Mouse (Mus musculus): ENCODE measurements around the gene Slc25a33. TPM values are rescaled to one million over a fixed set of nuclear protein-coding genes. Genes with fewer than 3 reads are reported as not detected.

The Slc25a33 gene
- polyA plus RNA-seq, 1 experiment: 77.0 TPM

- H3K4me3 ChIP-seq (replicated peaks; ENCODE audit: insufficient read depth, low read depth, low read length): peak overlapping the region; percentile 54
- peak; percentile 44 to 57 for DNase-seq
- 16% methylated on average over 5 of the region's 5 CpGs for WGBS
- H3K4me1 ChIP-seq (ENCODE audit: control insufficient read depth, insufficient read depth, low read length): peaks cover 49% of the 10 kb centered on the region
- no peaks in the 10 kb centered on the region for H3K27me3 ChIP-seq (ENCODE audit: control insufficient read depth, insufficient read depth, low read length)
- TF ChIP-seq POLR2A (IDR thresholded peaks at IDR 0.05; ENCODE audit: borderline replicate concordance, insufficient read depth, low read length) (no peak), CTCF (IDR thresholded peaks at IDR 0.05; ENCODE audit: borderline replicate concordance, insufficient read depth, low read depth, low read length) (no peak)
- peak overlapping the region; percentile 99 for H3K27ac ChIP-seq (ENCODE audit: insufficient read depth, low read length)
Observed at GRCm38 (mm10) chr4:149735624-149736250, 38.3 kb downstream of the Slc25a33 start.

GRCm38 (mm10) chr4:149734730-149735475 is 39.2 kb downstream of the Slc25a33 start:
- TF ChIP-seq CTCF (IDR thresholded peaks at IDR 0.05; ENCODE audit: borderline replicate concordance, insufficient read depth, low read depth, low read length) (no peak; the same call in 1 of the 2 replicates), POLR2A (IDR thresholded peaks at IDR 0.05; ENCODE audit: borderline replicate concordance, insufficient read depth, low read length) (peak; percentile 79)
- Histone ChIP-seq H3K4me1 (ENCODE audit: control insufficient read depth, insufficient read depth, low read length) (peaks cover 52% of the 10 kb centered on the region), H3K4me3 (replicated peaks; ENCODE audit: insufficient read depth, low read depth, low read length) (peak overlapping the region; percentile 54), H3K27ac (ENCODE audit: insufficient read depth, low read length) (peak overlapping the region; percentile 99), H3K27me3 (ENCODE audit: control insufficient read depth, insufficient read depth, low read length) (no peaks in the 10 kb centered on the region)
- WGBS: 10% methylated on average over 10 of the region's 10 CpGs
- peak; percentile 89 to 94 for DNase-seq

- Histone ChIP-seq H3K4me1 (ENCODE audit: control insufficient read depth, insufficient read depth, low read length) (peaks cover 58% of the 10 kb centered on the region), H3K27me3 (ENCODE audit: control insufficient read depth, insufficient read depth, low read length) (no peaks in the 10 kb centered on the region), H3K27ac (ENCODE audit: insufficient read depth, low read length) (peak overlapping the region; percentile 99), H3K4me3 (replicated peaks; ENCODE audit: insufficient read depth, low read depth, low read length) (peak overlapping the region; percentile 54)
- DNase-seq: peak; percentile 43 to 46
- TF ChIP-seq POLR2A (IDR thresholded peaks at IDR 0.05; ENCODE audit: borderline replicate concordance, insufficient read depth, low read length): no peak
- no peak for TF ChIP-seq CTCF (IDR thresholded peaks at IDR 0.05; ENCODE audit: borderline replicate concordance, insufficient read depth, low read depth, low read length)
- 23% methylated on average over 6 of the region's 6 CpGs for WGBS
Observed at GRCm38 (mm10) chr4:149734246-149734645, 39.8 kb downstream of the Slc25a33 start.

GRCm38 (mm10) chr4:149733748-149734147 is 40.3 kb downstream of the Slc25a33 start:
- DNase-seq: peak; percentile 40 to 46
- Histone ChIP-seq H3K27ac (ENCODE audit: insufficient read depth, low read length) (peak overlapping the region; percentile 99), H3K4me1 (ENCODE audit: control insufficient read depth, insufficient read depth, low read length) (peaks cover 61% of the 10 kb centered on the region), H3K4me3 (replicated peaks; ENCODE audit: insufficient read depth, low read depth, low read length) (no peak overlapping the region), H3K27me3 (ENCODE audit: control insufficient read depth, insufficient read depth, low read length) (no peaks in the 10 kb centered on the region)
- WGBS: 16% methylated on average over 6 of the region's 6 CpGs
- TF ChIP-seq POLR2A (IDR thresholded peaks at IDR 0.05; ENCODE audit: borderline replicate concordance, insufficient read depth, low read length): no peak
- no peak for TF ChIP-seq CTCF (IDR thresholded peaks at IDR 0.05; ENCODE audit: borderline replicate concordance, insufficient read depth, low read depth, low read length)

GRCm38 (mm10) chr4:149732800-149733199 is 41.3 kb downstream of the Slc25a33 start:
- Histone ChIP-seq H3K27ac (ENCODE audit: insufficient read depth, low read length) (peak overlapping the region; percentile 99), H3K27me3 (ENCODE audit: control insufficient read depth, insufficient read depth, low read length) (no peaks in the 10 kb centered on the region), H3K4me1 (ENCODE audit: control insufficient read depth, insufficient read depth, low read length) (peaks cover 66% of the 10 kb centered on the region), H3K4me3 (replicated peaks; ENCODE audit: insufficient read depth, low read depth, low read length) (no peak overlapping the region)
- 30% methylated on average over 10 of the region's 10 CpGs for WGBS
- peak in 1 of 2 experiments; percentile 45 for DNase-seq
- TF ChIP-seq POLR2A (IDR thresholded peaks at IDR 0.05; ENCODE audit: borderline replicate concordance, insufficient read depth, low read length): no peak
- no peak for TF ChIP-seq CTCF (IDR thresholded peaks at IDR 0.05; ENCODE audit: borderline replicate concordance, insufficient read depth, low read depth, low read length)

GRCm38 (mm10) chr4:149732313-149732712 is 41.8 kb downstream of the Slc25a33 start:
- H3K4me1 ChIP-seq (ENCODE audit: control insufficient read depth, insufficient read depth, low read length): peaks cover 71% of the 10 kb centered on the region
- H3K4me3 ChIP-seq (replicated peaks; ENCODE audit: insufficient read depth, low read depth, low read length): no peak overlapping the region
- no peaks in the 10 kb centered on the region for H3K27me3 ChIP-seq (ENCODE audit: control insufficient read depth, insufficient read depth, low read length)
- TF ChIP-seq CTCF (IDR thresholded peaks at IDR 0.05; ENCODE audit: borderline replicate concordance, insufficient read depth, low read depth, low read length): no peak
- no peak for TF ChIP-seq POLR2A (IDR thresholded peaks at IDR 0.05; ENCODE audit: borderline replicate concordance, insufficient read depth, low read length)
- DNase-seq: peak in 1 of 2 experiments; percentile 41
- peak overlapping the region; percentile 99 for H3K27ac ChIP-seq (ENCODE audit: insufficient read depth, low read length)
- 20% methylated on average over 3 of the region's 3 CpGs for WGBS

GRCm38 (mm10) chr4:149730827-149731226 is 43.2 kb downstream of the Slc25a33 start:
- TF ChIP-seq CTCF (IDR thresholded peaks at IDR 0.05; ENCODE audit: borderline replicate concordance, insufficient read depth, low read depth, low read length) (no peak), POLR2A (IDR thresholded peaks at IDR 0.05; ENCODE audit: borderline replicate concordance, insufficient read depth, low read length) (no peak)
- DNase-seq: no peak
- Histone ChIP-seq H3K4me3 (replicated peaks; ENCODE audit: insufficient read depth, low read depth, low read length) (no peak overlapping the region), H3K27me3 (ENCODE audit: control insufficient read depth, insufficient read depth, low read length) (no peaks in the 10 kb centered on the region), H3K4me1 (ENCODE audit: control insufficient read depth, insufficient read depth, low read length) (peaks cover 86% of the 10 kb centered on the region), H3K27ac (ENCODE audit: insufficient read depth, low read length) (no peak overlapping the region)
- 29% methylated on average over 7 of the region's 7 CpGs for WGBS

All from cerebellum, adult 2 months (tissue).